Mouse (Mus musculus): Measurements from ENCODE around the gene Scarb1. TPM values are rescaled to one million over a fixed set of nuclear protein-coding genes. Genes with fewer than 3 reads are reported as not detected.
"Not testable (repeated sequence)": the region's sequence is repeated elsewhere in the genome, so short reads cannot be mapped to it uniquely, and the experiment has no call there.

The Scarb1 gene
- 66.1 and 76.3 TPM in 2 replicates for polyA plus RNA-seq (2015; fragmentation: Nextera tagmentation; extraction: Ambion mirVana)

GRCm38 (mm10) chr5:125340547-125341262 lies at the start of gene Scarb1:
Gene Scarb1 (minus strand): TSS chr5:125341094.
- Histone ChIP-seq H3K9ac (peak within 1 kb of the TSS; percentile 87), H3K4me1 (replicated peaks) (peaks cover 64% of the 10 kb centered on the region), H3K36me3 (peaks cover 18% of the 10 kb centered on the region), H3K27me3 (no peaks in the 10 kb centered on the region), H3K9me3 (replicated peaks) (no peaks in the 10 kb centered on the region), H3K27ac (peak within 1 kb of the TSS; percentile 96), H3K4me3 (replicated peaks) (peak within 1 kb of the TSS; percentile 82), H3K4me2 (peak within 1 kb of the TSS; percentile 95)
- peak; percentile 88 for DNase-seq
- WGBS (ENCODE audit: insufficient replicate concordance): 0% methylated on average over 42 of the region's 42 CpGs
- peak; percentile 80 for ATAC-seq (ENCODE audit: low read depth)

GRCm38 (mm10) chr5:125389579-125390441 lies 48.9 kb upstream of the Scarb1 start, which contains the start of gene Ubc:
Gene Ubc (minus strand): TSS chr5:125390202.
- Histone ChIP-seq H3K9ac (peak within 1 kb of the TSS; percentile 100), H3K9me3 (replicated peaks) (no peaks in the 10 kb centered on the region), H3K27me3 (no peaks in the 10 kb centered on the region), H3K27ac (peak within 1 kb of the TSS; percentile 98), H3K4me2 (peak within 1 kb of the TSS; percentile 76), H3K36me3 (peaks cover 25% of the 10 kb centered on the region), H3K4me3 (replicated peaks) (peak within 1 kb of the TSS; percentile 100), H3K4me1 (replicated peaks) (peaks cover 61% of the 10 kb centered on the region)
- DNase-seq: peak; percentile 75
- ATAC-seq (ENCODE audit: low read depth): peak; percentile 53
- WGBS (ENCODE audit: insufficient replicate concordance): under 1% methylated on average over 68 of the region's 69 CpGs

GRCm38 (mm10) chr5:125389131-125389578 lies 48.3 kb upstream of the Scarb1 start, which contains the start of gene Gm10382:
Gene Gm10382 (plus strand): TSS chr5:125389322.
- peak within 1 kb of the TSS; percentile 76 for H3K4me2 ChIP-seq
- ATAC-seq (ENCODE audit: low read depth): peak; percentile 47
- H3K9me3 ChIP-seq (replicated peaks): no peaks in the 10 kb centered on the region
- peaks cover 54% of the 10 kb centered on the region for H3K4me1 ChIP-seq (replicated peaks)
- H3K27ac ChIP-seq: peak within 1 kb of the TSS; percentile 98
- peaks cover 31% of the 10 kb centered on the region for H3K36me3 ChIP-seq
- under 1% methylated on average over 41 of the region's 41 CpGs for WGBS (ENCODE audit: insufficient replicate concordance)
- no peaks in the 10 kb centered on the region for H3K27me3 ChIP-seq
- peak within 1 kb of the TSS; percentile 100 for H3K4me3 ChIP-seq (replicated peaks)
- H3K9ac ChIP-seq: peak within 1 kb of the TSS; percentile 100
- peak; percentile 85 for DNase-seq

- peak overlapping the region; percentile 100 for H3K4me3 ChIP-seq (replicated peaks)
- WGBS (ENCODE audit: insufficient replicate concordance): 18% methylated on average over 13 of the region's 13 CpGs
- ATAC-seq (ENCODE audit: low read depth): no peak
- peaks cover 38% of the 10 kb centered on the region for H3K36me3 ChIP-seq
- H3K9me3 ChIP-seq (replicated peaks): no peaks in the 10 kb centered on the region
- peak overlapping the region; percentile 76 for H3K4me2 ChIP-seq
- DNase-seq: no peak
- H3K9ac ChIP-seq: peak overlapping the region; percentile 100
- H3K4me1 ChIP-seq (replicated peaks): peaks cover 48% of the 10 kb centered on the region
- no peaks in the 10 kb centered on the region for H3K27me3 ChIP-seq
- peak overlapping the region; percentile 98 for H3K27ac ChIP-seq
Measured at GRCm38 (mm10) chr5:125388358-125389092, 47.6 kb upstream of the Scarb1 start.

GRCm38 (mm10) chr5:125387295-125387694 lies 46.4 kb upstream of the Scarb1 start:
- Histone ChIP-seq H3K4me1 (replicated peaks) (peaks cover 43% of the 10 kb centered on the region), H3K36me3 (peaks cover 38% of the 10 kb centered on the region)
- H3K27me3 ChIP-seq; ATAC-seq (ENCODE audit: low read depth); H3K9me3 ChIP-seq (replicated peaks); H3K9ac ChIP-seq; DNase-seq; H3K27ac ChIP-seq; H3K4me2 ChIP-seq; H3K4me3 ChIP-seq (replicated peaks): not testable (repeated sequence)
- 85% methylated on average over 5 of the region's 6 CpGs for WGBS (ENCODE audit: insufficient replicate concordance)

- no peaks in the 10 kb centered on the region for H3K27me3 ChIP-seq
- 77% methylated on average over 8 of the region's 8 CpGs for WGBS (ENCODE audit: insufficient replicate concordance)
- peaks cover 24% of the 10 kb centered on the region for H3K4me1 ChIP-seq (replicated peaks)
- peaks cover 38% of the 10 kb centered on the region for H3K36me3 ChIP-seq
- no peak overlapping the region for H3K27ac ChIP-seq
- no peak for ATAC-seq (ENCODE audit: low read depth)
- H3K9ac ChIP-seq: no peak overlapping the region
- H3K4me2 ChIP-seq: no peak overlapping the region
- H3K4me3 ChIP-seq (replicated peaks): no peak overlapping the region
- no peaks in the 10 kb centered on the region for H3K9me3 ChIP-seq (replicated peaks)
- no peak for DNase-seq
Measured at GRCm38 (mm10) chr5:125385215-125385940, 44.5 kb upstream of the Scarb1 start.

GRCm38 (mm10) chr5:125384512-125385214 lies 43.8 kb upstream of the Scarb1 start:
- ATAC-seq (ENCODE audit: low read depth) (no peak), DNase-seq (no peak)
- Histone ChIP-seq H3K36me3 (peaks cover 38% of the 10 kb centered on the region), H3K4me1 (replicated peaks) (peaks cover 21% of the 10 kb centered on the region), H3K27me3 (no peaks in the 10 kb centered on the region), H3K4me3 (replicated peaks) (no peak overlapping the region), H3K4me2 (no peak overlapping the region), H3K9me3 (replicated peaks) (no peaks in the 10 kb centered on the region), H3K27ac (no peak overlapping the region), H3K9ac (no peak overlapping the region)
- 87% methylated on average over 2 of the region's 2 CpGs for WGBS (ENCODE audit: insufficient replicate concordance)

GRCm38 (mm10) chr5:125383637-125384420 lies 42.9 kb upstream of the Scarb1 start:
- no peak overlapping the region for H3K27ac ChIP-seq
- H3K9ac ChIP-seq: no peak overlapping the region
- no peak for ATAC-seq (ENCODE audit: low read depth)
- no peaks in the 10 kb centered on the region for H3K9me3 ChIP-seq (replicated peaks)
- no peak for DNase-seq
- no peak overlapping the region for H3K4me3 ChIP-seq (replicated peaks)
- no peak overlapping the region for H3K4me2 ChIP-seq
- H3K4me1 ChIP-seq (replicated peaks): peaks cover 21% of the 10 kb centered on the region
- 67% methylated on average over 3 of the region's 3 CpGs for whole genome bisulfite sequencing (ENCODE audit: insufficient replicate concordance)
- peaks cover 38% of the 10 kb centered on the region for H3K36me3 ChIP-seq
- H3K27me3 ChIP-seq: no peaks in the 10 kb centered on the region

- peak; percentile 32 for DNase-seq
- H3K36me3 ChIP-seq: peaks cover 29% of the 10 kb centered on the region
Measured at GRCm38 (mm10) chr5:125382673-125383558, 42.0 kb upstream of the Scarb1 start.

More at GRCm38 (mm10) chr5:125382673-125383558, 42.0 kb upstream of the Scarb1 start:
- H3K4me2 ChIP-seq: no peak overlapping the region
- H3K9ac ChIP-seq: no peak overlapping the region
- H3K27ac ChIP-seq: no peak overlapping the region
- H3K27me3 ChIP-seq: no peaks in the 10 kb centered on the region
- no peaks in the 10 kb centered on the region for H3K9me3 ChIP-seq (replicated peaks)
- no peak overlapping the region for H3K4me3 ChIP-seq (replicated peaks)
- ATAC-seq (ENCODE audit: low read depth): peak; percentile 69
- peaks cover 12% of the 10 kb centered on the region; the same call in 1 of the 2 replicates for H3K4me1 ChIP-seq (replicated peaks)
- 42% methylated on average over 6 of the region's 6 CpGs for WGBS (ENCODE audit: insufficient replicate concordance)
